Mouse (Mus musculus): ENCODE results near the gene Kif5c. TPM values are rescaled to one million over a fixed set of nuclear protein-coding genes. Genes with fewer than 3 reads are reported as not detected.

Kif5c gene
- 1 to 10 TPM; 2.4 to 8.5 TPM for polyA plus RNA-seq (2017; shearing (Covaris generic))

GRCm38 (mm10) chr2:49618829-49619718 is at the start of gene Kif5c:
Gene Kif5c (plus strand): TSS chr2:49619298.

GRCm38 (mm10) chr2:49787376-49788050 is 168.4 kb downstream of the Kif5c start, which contains the start of gene Lypd6b:
Gene Lypd6b (plus strand): TSS chr2:49787688.

Other genes starting within 250 kb of the Kif5c start
- gene Epc2, start 167.8 kb upstream of the Kif5c start, polyA plus RNA-seq (2017; shearing (Covaris generic)): 1 to 10 TPM; 4.1 to 5.6 TPM
- 1 to 10 TPM in 1 of 2 experiments, under 1 TPM in 1; 0.60 to 5.2 TPM for gene Lypd6b, start 168.4 kb downstream of the Kif5c start, polyA plus RNA-seq (2017; shearing (Covaris generic))